Mouse (Mus musculus): Measurements from ENCODE around the gene Ppp4r3b.

Gene Ppp4r3b

GRCm38 (mm10) chr11:29238047-29238446, 65.4 kb downstream of the Ppp4r3b start:
- DNase-seq (ENCODE audit: low spot score in 2 of 2): no peak

DNA sequence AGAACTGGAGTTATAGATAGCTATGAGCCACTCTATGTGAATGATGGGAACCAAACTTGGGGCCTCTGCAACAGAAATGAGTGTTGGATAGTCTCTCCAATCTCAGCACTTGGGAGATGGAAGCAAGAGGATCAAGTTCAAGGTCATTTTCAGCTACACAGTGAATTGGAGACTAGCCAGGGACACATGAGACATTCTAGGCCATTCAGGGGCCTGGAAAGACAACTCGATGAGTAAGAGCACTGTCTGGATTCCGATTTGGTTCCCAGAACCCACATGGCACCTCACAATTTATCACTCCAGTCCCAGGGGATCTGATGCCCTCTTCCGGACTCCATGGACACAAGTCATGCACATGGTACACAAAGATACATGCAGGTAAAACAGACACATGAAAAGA, 65.9 kb downstream of the Ppp4r3b start:
- no peak for DNase-seq (ENCODE audit: low spot score in 2 of 2)

- DNase-seq (ENCODE audit: low spot score in 2 of 2): no peak
Measured at GRCm38 (mm10) chr11:29239353-29239752, 66.7 kb downstream of the Ppp4r3b start.

- DNase-seq (ENCODE audit: low spot score in 2 of 2): no peak
Measured at GRCm38 (mm10) chr11:29241961-29242360, 69.3 kb downstream of the Ppp4r3b start.

DNA sequence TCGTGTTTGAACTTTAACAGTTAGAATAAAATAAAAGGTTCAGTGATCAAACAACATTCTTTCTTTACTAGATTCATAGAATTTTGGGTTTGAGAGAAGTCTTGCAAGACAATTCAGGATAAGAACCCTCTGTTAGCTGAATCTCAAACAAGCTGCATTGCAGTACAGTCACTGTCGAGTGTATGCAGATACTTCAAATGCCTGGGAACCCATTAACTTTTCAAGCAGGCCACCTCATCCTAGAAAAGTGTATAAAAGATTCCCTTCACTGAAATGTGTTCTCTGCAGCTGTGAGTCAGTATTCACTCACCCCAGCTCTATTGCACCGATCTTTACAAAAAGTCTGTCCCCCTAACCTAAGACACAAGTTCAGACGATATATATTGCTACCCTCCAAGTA, 73.3 kb downstream of the Ppp4r3b start:
- no peak for DNase-seq (ENCODE audit: low spot score in 2 of 2)

DNA sequence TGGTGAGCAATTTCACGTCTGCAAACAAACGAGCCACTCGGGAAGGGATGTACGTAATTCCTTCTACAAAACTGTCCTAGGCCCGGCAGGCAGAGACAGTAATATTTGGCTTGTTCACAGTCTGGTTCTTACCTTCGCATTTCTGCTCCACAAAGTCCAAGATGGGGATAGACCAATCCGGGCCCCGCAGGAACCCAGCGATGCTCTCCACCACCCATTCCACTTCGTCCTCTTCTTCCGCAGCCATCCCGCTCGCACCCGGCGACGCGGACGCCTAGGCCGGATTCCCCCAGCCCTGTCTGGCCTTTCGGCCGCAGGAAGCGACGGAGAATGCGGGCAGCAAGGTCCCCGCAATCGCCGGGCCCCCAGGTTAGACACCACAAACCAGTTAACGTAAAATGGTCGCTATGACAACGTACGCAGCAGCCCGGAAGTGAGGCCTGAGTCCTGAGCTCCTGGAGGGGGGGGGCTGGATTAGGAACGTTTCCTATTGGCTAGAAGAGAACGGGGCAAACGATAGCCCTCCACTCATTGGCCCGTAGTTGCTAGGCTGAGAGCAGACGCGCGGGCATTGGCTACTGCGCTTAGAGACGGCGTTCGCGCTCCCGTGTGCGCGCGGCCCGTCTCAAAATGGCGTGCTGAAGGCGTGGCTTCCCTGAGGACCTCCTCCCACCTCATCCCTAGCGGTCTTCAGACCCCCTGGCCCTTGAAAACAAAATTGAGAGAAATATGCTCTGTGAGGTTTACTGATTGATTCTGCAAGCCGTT, 74.4 kb downstream of the Ppp4r3b start, which contains the start of gene Cfap36:
Cfap36 (minus strand) TSS at position 527 of the 768 bp plus-strand sequence.
- peak; percentile 92 for DNase-seq (ENCODE audit: low spot score in 2 of 2)

DNA sequence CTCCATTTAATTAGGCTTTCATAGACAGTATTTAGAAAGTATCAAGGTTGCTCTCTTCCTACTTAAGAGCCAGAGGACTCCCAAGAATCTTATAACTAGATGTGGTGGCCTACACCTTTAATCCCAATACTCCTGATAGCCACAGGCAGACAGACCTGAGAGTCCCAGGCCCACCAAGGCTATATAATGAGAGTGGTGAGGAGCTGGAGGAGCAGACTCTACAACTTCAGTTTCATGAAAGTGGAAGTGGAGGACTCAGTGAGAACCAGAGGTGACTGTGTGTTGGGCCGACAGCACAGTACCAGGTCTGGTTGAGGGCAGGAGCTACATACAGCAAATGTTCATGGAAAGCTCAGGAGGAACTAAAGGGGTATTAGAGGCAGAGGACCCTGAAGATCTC, 75.0 kb downstream of the Ppp4r3b start:
- DNase-seq (ENCODE audit: low spot score in 2 of 2): no peak

GRCm38 (mm10) chr11:29248386-29248785, 75.7 kb downstream of the Ppp4r3b start:
- no peak for DNase-seq (ENCODE audit: low spot score in 2 of 2)

GRCm38 (mm10) chr11:29254643-29255042, 82.0 kb downstream of the Ppp4r3b start:
- DNase-seq (ENCODE audit: low spot score in 2 of 2): no peak

DNA sequence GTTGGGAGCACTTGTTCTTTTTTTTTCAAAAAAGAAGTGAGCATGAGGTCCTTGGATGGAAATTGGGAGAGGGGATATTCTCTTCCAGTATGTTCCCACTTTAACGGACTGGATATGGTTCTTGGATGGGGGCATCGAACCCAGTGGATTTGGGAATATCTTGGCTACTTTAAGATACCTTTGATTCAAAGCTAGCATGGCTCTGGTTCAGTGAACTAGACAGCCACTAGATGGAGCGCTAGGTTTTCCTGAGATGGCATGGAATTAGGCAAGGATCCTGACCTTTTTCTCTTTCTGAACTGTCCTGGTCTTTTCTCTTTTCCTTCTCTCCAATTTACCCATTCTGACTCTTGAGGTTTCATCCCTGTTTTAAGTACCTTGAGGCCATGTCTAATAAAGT, 95.1 kb downstream of the Ppp4r3b start:
- DNase-seq (ENCODE audit: low spot score in 2 of 2): peak; percentile 61 to 75

Data from right cerebral cortex, adult 2 months (tissue).